Mouse (Mus musculus) lung, embryonic 16.5 days (tissue): ENCODE measurements at regions not wholly inside any gene's neighbourhood (a gene's known extent, or its start where the extent isn't known, plus 50 kb on each side); places are given as distances from the start of the nearest gene placed in this dataset.

Experiments used
- ATAC-seq: fragments of 200-750 bp; cut with Nextera tagmentation; 2 replicates; pipeline ENCODE4 v1.8.0; 2017; ENCODE audit warnings: low read depth, mild to moderate bottlenecking, moderate library complexity
- H3K27ac ChIP-seq: fragments of 300-500 bp; sonication (generic); 2 replicates; pipeline ENCODE4 v1.5.1; 2014; ENCODE audit warnings: mild to moderate bottlenecking, control low read depth, low read length
- H3K27me3 ChIP-seq: fragments of 300-500 bp; sonication (generic); 2 replicates; pipeline ENCODE4 v1.6.1; 2014; ENCODE audit warnings: low read depth, low read length, mixed read lengths; ENCODE audit not compliant: control insufficient read depth, insufficient read depth
- H3K36me3 ChIP-seq: fragments of 300-500 bp; sonication (generic); 2 replicates; pipeline ENCODE4 v1.6.1; 2014; ENCODE audit warnings: low read length; ENCODE audit not compliant: control insufficient read depth, insufficient read depth
- H3K4me1 ChIP-seq: fragments of 300-500 bp; sonication (generic); replicated peaks from 2 replicates; pipeline ENCODE4 v1.6.1; 2014; ENCODE audit warnings: low read length, mixed read lengths; ENCODE audit not compliant: control insufficient read depth, insufficient read depth
- H3K4me2 ChIP-seq: fragments of 300-500 bp; sonication (generic); 2 replicates; pipeline ENCODE4 v1.6.1; 2014; ENCODE audit warnings: low read depth, low read length, control low read depth
- H3K4me3 ChIP-seq: fragments of 300-500 bp; sonication (generic); 2 replicates; pipeline ENCODE4 v1.5.1; 2014; ENCODE audit warnings: mild to moderate bottlenecking, low read length, control low read depth
- H3K9ac ChIP-seq: fragments of 300-500 bp; sonication (generic); 2 replicates; pipeline ENCODE4 v1.6.1; 2014; ENCODE audit warnings: low read length, control low read depth
- H3K9me3 ChIP-seq: fragments of 300-500 bp; sonication (generic); 2 replicates; pipeline ENCODE4 v1.6.1; 2016; ENCODE audit warnings: low read length; ENCODE audit not compliant: control insufficient read depth
- WGBS: fragments of 180-500 bp; shearing (Covaris S2); extraction: QIAGEN DNeasy Blood & Tissue Kit; methylation state at CpG from one replicate; pipeline ENCODE4 v1.1.7; 2014; 5-methylcytosine and 5-hydroxymethylcytosine counted together

- no peak overlapping the region for H3K9ac ChIP-seq
- H3K4me2 ChIP-seq, result no peak overlapping the region
- H3K4me3 ChIP-seq, result no peak overlapping the region
- H3K36me3 ChIP-seq, result no peaks in the 10 kb centered on the region
- H3K9me3 ChIP-seq, result no peaks in the 10 kb centered on the region
- WGBS, result 60% methylated on average over 5 of the region's 5 CpGs
- H3K27ac ChIP-seq, result no peak overlapping the region
- no peaks in the 10 kb centered on the region for H3K27me3 ChIP-seq
- H3K4me1 ChIP-seq, result no peaks in the 10 kb centered on the region
- ATAC-seq, result no peak
Observed at GRCm38 (mm10) chr13:84056998-84057397, 165.1 kb upstream of the Tmem161b start.

- Histone ChIP-seq H3K27ac (no peak overlapping the region), H3K27me3 (no peaks in the 10 kb centered on the region), H3K36me3 (no peaks in the 10 kb centered on the region), H3K4me3 (no peak overlapping the region), H3K9ac (no peak overlapping the region), H3K4me2 (no peak overlapping the region), H3K9me3 (no peaks in the 10 kb centered on the region), H3K4me1 (no peaks in the 10 kb centered on the region)
- no peak for ATAC-seq
Observed at GRCm38 (mm10) chr13:84057456-84057855, 164.6 kb upstream of the Tmem161b start.

GRCm38 (mm10) chr13:84058251-84058650 is 163.8 kb upstream of the Tmem161b start:
- 65% methylated on average over 3 of the region's 3 CpGs for whole genome bisulfite sequencing
- no peak overlapping the region for H3K4me3 ChIP-seq
- H3K36me3 ChIP-seq, result no peaks in the 10 kb centered on the region
- H3K9me3 ChIP-seq, result no peaks in the 10 kb centered on the region
- no peak overlapping the region for H3K9ac ChIP-seq
- no peak overlapping the region for H3K4me2 ChIP-seq
- no peaks in the 10 kb centered on the region for H3K27me3 ChIP-seq
- H3K4me1 ChIP-seq, result no peaks in the 10 kb centered on the region
- no peak overlapping the region for H3K27ac ChIP-seq
- ATAC-seq, result no peak

- no peaks in the 10 kb centered on the region for H3K4me1 ChIP-seq
- no peak overlapping the region for H3K27ac ChIP-seq
- H3K4me2 ChIP-seq, result no peak overlapping the region
- no peaks in the 10 kb centered on the region for H3K9me3 ChIP-seq
- H3K9ac ChIP-seq, result no peak overlapping the region
- WGBS, result 14% methylated on average over 10 of the region's 10 CpGs
- no peaks in the 10 kb centered on the region for H3K27me3 ChIP-seq
- no peak overlapping the region for H3K4me3 ChIP-seq
- H3K36me3 ChIP-seq, result no peaks in the 10 kb centered on the region
- no peak for ATAC-seq
Observed at GRCm38 (mm10) chr13:84059031-84059651, 163.0 kb upstream of the Tmem161b start.

- Histone ChIP-seq H3K4me3 (no peak overlapping the region), H3K9ac (no peak overlapping the region), H3K9me3 (no peaks in the 10 kb centered on the region), H3K27me3 (no peaks in the 10 kb centered on the region), H3K4me2 (no peak overlapping the region), H3K4me1 (no peaks in the 10 kb centered on the region), H3K36me3 (no peaks in the 10 kb centered on the region), H3K27ac (no peak overlapping the region)
- 15% methylated on average over 5 of the region's 5 CpGs for WGBS
- no peak for ATAC-seq
Observed at GRCm38 (mm10) chr13:84059661-84060452, 162.2 kb upstream of the Tmem161b start.

GRCm38 (mm10) chr13:84060453-84060834 is 161.7 kb upstream of the Tmem161b start:
- no peaks in the 10 kb centered on the region for H3K9me3 ChIP-seq
- H3K9ac ChIP-seq, result no peak overlapping the region
- H3K4me2 ChIP-seq, result no peak overlapping the region
- H3K36me3 ChIP-seq, result no peaks in the 10 kb centered on the region
- ATAC-seq, result no peak
- no peak overlapping the region for H3K4me3 ChIP-seq
- WGBS, result 61% methylated on average over 3 of the region's 3 CpGs
- no peak overlapping the region for H3K27ac ChIP-seq
- no peaks in the 10 kb centered on the region for H3K4me1 ChIP-seq
- no peaks in the 10 kb centered on the region for H3K27me3 ChIP-seq

- Histone ChIP-seq H3K27me3 (no peaks in the 10 kb centered on the region), H3K27ac (no peak overlapping the region), H3K4me1 (no peaks in the 10 kb centered on the region), H3K4me2 (no peak overlapping the region), H3K4me3 (no peak overlapping the region), H3K9me3 (no peaks in the 10 kb centered on the region), H3K36me3 (no peaks in the 10 kb centered on the region), H3K9ac (no peak overlapping the region)
- WGBS, result 77% methylated on average over 3 of the region's 3 CpGs
- no peak for ATAC-seq
Observed at GRCm38 (mm10) chr13:84060906-84061305, 161.2 kb upstream of the Tmem161b start.

- 31% methylated on average over 7 of the region's 7 CpGs for WGBS
- Histone ChIP-seq H3K4me3 (no peak overlapping the region), H3K27me3 (no peaks in the 10 kb centered on the region), H3K36me3 (no peaks in the 10 kb centered on the region), H3K4me1 (no peaks in the 10 kb centered on the region), H3K9me3 (no peaks in the 10 kb centered on the region), H3K4me2 (no peak overlapping the region), H3K9ac (no peak overlapping the region), H3K27ac (no peak overlapping the region)
- ATAC-seq, result no peak
Observed at GRCm38 (mm10) chr13:84061820-84062480, 160.1 kb upstream of the Tmem161b start.

- Histone ChIP-seq H3K27ac (no peak overlapping the region), H3K9ac (no peak overlapping the region), H3K4me1 (no peaks in the 10 kb centered on the region), H3K27me3 (no peaks in the 10 kb centered on the region), H3K36me3 (no peaks in the 10 kb centered on the region), H3K4me2 (no peak overlapping the region), H3K9me3 (no peaks in the 10 kb centered on the region), H3K4me3 (no peak overlapping the region)
- ATAC-seq, result no peak
- WGBS, result 65% methylated on average over 2 of the region's 2 CpGs
Observed at GRCm38 (mm10) chr13:84062616-84063015, 159.5 kb upstream of the Tmem161b start.
